Mouse (Mus musculus) ovary, postnatal 14 days (tissue): Measurements from ENCODE around the gene Parg.
"Not testable (repeated sequence)": the region's sequence is repeated elsewhere in the genome, so short reads cannot be mapped to it uniquely, and the experiment has no call there.

Source experiments
- DNase-seq: peaks from one replicate; pipeline ENCODE4 v3.0.0; 2022; ENCODE audit warnings: low spot score

Gene Parg

DNA sequence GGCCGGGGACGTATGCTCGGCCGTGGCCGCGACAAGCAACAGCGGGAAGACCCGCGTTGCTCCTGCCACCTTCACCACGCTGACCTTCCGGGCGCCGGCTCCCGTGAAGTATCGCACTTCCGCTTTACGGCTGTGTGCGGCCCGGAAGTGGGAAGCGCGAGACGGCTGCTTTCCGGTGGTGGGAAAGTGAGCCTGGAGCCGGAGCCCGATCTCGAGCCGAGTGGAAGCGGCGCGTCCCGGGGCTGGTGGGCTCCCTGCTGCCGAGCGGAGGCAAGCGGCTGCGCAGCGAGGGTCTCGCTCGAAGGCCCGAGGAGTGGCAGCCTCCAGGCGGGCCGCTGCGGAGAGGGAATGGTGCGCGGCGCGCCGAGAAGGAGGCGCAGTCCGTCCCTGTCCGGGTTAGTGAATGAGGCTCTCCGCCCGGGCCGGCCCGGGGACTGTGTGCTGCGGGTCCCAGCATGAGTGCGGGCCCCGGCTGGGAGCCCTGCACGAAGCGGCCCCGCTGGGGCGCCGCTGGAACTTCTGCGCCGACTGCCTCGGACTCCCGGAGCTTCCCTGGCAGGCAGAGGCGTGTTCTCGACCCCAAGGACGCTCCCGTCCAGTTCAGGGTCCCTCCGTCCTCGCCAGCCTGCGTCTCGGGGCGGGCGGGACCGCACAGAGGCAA, at the start of gene Parg, which contains the start of gene Timm23:
Gene Parg, plus strand, starts transcription at position 159 of the 661 bp plus-strand sequence.
Gene Timm23, minus strand, starts transcription at position 108 of the 661 bp plus-strand sequence.
- peak; percentile 75 for DNase-seq

DNA sequence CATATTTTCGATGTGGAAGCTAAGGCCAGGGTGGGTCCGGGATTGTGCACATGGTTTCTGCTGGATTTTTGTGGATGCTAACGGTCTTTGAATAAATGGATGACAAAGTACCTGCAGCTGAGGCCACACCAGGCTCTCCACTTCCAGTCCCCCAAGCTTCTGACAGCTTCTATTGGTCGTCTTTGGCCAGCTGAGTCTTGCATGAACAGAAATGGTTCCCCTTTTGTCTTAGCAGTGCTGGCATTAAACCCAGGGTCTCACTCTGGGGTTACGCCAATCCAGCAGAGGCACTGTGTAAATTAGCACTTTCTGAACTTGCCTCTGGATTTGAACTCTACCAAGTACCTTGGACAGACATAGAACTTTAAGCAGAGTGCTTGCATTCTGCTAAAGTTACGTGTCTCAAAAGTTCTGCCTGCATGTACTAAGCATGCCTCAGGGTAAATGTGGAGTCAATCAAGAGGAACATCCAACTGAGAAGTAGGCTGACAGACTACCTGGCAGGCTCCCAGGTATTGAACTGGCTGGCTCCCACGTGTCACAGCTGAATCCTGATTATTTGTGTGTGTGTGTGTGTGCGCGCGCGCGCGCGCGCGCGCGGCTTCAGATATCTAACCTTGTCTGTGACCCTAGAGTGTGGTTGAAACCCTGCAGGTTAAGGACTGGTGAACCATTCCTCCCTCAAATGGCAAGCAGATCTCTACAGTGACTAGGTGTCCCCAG, 49.3 kb upstream of the Parg start:
- no peak for DNase-seq

DNA sequence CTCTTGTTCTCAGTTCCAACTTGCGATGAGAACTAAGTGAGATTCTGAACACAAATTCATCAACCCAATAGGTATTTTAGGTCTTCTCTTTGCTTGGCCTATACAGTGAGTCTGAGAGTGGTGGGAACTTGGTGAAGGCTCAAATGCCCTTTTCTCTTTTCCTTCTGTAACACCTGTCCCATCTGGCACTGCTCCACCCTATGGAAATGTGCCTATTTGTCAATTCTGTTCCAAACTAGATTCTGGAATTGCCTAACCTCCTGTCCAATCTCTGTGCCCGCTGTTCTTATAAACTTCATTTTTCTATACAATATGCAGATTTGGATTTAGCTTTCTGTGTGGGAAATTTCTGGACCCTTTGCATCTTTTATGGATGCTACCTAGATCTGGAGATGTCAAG, 48.6 kb upstream of the Parg start:
- no peak for DNase-seq

DNA sequence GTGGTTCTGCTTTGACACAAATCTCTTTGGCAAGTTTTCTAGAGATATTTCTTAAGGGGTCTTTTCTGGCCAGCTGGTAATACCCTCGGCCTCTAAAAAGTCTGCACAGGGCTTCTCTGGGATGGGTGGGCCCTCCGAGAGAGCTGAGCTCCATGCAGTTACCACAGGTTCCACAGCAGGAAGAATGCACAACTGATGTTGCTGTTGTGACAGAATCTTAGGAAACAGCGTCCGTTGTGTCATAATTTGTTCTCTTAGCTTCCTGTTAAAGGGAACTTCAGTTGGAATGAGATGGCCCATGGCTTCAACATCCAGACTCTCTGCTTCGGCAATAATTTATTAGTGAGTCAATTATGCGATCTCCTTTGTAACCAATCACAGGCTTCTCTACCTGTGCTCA, 47.0 kb upstream of the Parg start:
- DNase-seq, result no peak

DNA sequence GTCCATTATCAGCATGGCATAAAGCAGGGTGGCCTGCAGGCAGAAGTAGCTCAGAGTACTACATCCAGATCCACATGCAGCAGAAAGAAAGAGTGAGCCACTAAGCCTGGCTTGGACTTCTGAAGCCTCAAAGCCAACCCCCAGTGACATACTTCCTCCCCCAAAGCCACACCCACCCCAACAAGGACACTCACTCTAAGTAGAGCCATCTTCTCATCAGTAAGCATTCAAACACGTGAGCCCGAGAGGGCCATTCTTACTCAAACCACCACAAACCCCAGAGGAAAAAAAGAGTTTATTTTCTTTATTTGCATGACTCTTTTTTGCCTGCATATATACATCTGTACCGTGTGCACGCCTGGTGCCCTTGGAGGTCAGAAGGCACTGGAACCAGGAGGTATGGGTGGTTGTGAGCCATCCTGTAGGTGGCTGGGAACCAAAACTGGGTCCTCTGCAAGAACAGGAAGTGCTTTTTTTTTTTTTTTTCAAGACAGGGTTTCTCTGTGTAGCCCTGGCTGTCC, 42.5 kb upstream of the Parg start:
- no peak for DNase-seq

DNA sequence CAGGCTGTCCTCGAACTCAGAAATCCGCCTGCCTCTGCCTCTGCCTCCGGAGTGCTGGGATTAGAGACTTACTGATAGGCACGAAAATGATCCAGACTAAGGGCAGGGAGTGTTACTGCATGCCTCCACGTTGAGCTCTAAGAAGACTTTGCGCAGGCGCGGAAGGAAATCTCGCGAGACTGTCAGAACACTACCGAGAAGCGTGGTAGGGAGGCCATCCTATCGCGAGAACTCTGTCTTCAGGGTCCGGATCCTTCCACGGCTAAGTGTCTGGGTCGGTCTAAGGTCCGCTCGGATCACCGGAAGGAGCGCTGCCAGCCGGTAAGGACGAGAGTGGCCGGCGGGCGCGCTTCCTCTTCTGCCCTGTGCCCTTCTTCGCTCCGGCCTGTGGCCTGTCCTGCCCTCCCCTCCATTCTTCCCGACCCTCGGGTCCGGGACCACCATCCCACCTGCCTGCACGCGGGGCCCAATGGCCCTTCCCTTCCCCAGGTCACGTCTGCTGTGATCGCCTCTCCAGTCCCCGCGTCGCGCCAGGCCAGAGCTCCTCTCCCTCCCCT, 42.0 kb upstream of the Parg start, which contains the start of gene Ncoa4:
Gene Ncoa4, plus strand, starts transcription at position 176 of the 557 bp plus-strand sequence.
- DNase-seq, result peak; percentile 97

DNA sequence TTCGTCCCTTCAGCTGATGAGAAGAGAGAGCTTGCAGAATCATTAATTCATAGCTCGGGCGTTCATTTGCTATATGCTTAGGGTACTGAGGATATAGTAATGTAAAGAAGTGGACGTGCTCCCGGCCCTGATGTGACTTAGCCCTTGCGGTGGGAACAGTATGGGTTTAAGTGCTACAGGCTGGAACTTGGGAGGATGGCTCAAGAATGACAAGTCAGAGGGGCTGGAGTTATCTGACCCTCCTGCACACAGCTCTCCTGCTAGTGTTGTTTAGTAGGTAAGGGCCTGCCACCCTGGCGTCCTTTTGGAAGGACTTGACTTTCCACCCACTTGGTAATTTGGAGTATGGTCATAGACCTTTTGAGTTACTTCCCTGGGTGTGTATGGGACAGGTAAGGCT, 41.2 kb upstream of the Parg start:
- no peak for DNase-seq

DNA sequence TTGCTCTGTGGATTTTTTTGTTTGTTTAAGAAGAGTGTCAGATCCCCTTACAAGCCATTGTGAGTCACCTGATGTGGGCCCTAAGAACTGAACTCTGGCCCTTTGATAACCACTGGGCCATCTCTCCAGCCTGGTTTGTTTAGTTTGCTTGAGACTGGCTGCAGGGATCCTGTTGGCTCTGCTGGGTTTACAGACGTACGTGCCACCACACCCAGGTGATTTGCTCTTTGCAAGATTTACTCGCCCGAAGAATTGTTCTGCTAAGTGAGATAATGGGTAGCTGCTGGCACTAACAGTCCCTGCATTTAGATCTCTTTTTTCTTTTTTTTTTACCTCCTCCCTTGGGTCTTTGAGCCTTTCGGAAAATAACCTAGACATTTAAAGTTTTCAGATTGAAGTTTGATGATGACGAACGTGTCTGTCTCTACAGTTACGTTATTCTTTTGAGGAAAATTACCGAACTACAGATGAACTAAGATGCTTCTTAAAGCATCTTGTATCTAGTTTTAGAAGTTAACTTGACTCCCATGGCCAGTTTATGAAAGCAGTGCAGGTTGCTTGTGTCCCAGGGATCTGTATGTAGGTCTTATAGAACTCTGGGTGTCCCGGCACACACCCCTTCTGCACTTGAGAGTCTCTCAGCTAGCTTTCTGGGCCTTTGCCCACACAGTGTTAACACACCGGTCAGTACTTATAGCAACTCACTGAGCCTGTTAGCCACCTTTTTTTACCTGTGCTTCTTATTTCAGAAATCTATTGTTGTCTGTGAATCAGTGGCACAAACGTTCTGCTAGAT, 40.5 kb upstream of the Parg start:
- no peak for DNase-seq

DNA sequence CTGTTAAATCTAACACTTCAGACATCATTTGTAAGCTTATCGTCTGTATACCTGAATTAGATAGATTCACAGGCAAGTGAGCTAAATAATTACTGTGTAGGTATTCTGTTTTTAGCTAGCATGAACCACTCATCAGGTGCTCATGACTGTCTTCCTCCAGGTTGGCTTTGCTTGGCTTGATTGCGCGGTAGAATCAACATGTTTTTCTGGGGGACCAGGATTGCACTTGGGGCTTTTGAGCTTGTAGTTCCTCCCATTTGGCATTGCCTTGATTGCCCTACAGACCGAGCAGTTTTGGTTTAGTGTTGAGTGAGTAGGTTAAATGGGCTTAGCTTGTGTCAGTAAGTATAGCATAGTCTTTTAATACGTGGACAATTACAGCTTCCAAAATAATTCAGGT, 39.5 kb upstream of the Parg start:
- DNase-seq, result no peak

DNA sequence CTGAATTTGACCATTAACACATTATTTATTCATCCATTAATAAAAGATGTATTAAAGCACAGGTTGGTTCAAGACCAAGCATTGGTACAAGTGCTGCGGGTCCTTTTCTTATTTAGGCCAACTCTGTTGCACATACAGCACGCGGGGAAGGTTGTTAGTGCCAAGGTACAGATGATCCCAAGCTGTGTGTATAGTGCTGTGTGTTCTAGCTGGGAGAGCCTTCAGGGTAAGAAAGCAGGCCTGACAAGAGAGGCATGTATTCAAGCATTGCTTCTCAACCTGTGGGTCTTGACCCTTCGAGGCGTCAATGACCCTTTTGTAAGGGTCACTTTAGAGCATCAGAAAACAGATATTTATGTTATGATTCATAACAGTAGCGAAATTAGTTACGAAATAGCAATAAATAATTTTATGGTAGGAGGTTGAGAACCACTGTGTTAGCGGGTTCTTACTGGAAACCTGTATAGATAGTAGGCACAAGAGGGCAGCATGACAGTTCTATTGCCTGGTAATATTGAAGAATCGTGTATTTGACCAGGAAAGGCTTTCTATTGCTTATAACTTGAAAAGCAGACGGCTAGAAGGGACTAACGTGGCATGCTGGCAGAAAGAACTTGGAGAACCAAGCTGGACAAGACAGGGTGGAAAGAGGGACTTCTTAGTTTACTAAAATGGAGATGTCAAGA, 38.4 kb upstream of the Parg start:
- no peak for DNase-seq

DNA sequence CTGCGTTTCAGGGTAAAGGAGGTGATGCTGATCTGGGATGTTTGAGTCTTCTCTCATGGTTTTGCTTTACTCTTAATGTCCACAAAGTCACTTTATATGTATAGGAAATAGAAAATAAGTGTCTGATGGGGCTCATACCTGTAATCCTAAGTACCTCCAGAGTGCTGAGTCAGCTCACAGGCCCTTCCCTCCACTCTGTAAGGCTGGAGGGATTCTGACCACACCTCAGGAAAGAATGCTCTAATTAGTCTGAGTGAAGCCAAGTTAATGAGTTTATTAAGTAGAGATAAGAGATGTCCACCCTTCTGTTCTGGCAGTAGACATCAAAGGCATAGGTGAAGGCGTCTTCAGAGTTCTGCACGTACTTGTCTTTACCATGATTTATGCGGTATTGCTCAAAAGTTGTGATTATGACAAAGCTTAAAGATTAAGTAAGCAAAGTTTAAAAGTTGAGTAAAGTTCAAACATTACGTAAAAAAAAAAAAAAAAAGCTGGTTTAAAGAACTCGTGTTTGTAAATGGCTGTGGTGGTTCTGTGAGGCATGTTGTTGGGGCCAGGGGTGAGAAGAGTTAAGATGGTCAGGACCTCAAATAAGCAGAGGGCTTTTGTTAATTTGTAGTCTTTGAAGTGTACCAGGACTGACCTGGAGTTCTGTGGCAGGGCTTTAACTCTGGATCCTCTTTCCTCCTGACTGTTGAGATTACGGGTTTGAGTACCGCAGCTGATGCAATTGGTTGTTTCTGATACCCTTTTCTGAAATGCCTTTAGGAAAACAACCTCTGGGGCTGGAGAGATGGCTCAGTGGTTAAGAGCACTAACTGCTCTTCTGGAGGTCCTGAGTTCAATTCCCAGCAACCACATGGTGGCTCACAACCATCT, 37.3 kb upstream of the Parg start:
- no peak for DNase-seq

DNA sequence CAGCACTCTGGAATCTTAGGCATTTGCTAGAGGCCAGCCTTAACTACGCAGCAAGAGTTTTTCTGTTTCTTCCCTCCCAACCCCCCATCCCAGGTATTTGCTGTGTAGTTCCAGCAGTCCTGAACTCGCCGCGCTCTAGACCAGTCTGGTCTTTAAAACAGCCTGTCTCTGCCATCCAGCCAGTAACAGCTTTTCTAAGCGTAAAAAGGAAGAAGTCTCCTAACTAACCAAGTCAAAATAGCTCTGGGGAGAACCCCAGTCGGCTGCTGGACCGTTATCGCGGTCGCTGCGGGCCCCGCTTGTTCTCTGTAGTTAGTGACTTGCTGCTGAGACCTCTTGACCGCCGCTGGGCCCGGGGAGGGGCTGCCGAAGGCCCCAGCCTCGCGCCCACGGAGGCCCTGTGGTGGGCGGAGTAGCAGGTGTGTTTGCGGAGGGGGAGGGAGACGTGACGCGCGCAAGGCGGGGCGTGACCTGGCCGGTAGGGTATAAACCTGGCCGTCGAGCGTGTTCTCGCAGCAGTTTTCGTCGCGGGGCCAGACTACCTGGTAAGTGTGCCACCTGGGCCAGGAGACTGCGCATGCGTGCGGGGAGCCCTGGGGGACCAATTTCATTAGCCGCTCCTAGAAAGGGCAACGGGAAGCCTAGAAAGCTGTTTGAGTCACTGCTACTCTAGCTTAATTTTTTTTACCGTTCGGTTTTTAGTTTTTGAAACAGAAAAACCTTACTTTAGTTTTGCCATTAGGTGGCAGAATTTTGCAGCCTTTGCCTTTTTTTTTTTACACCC, 36.3 kb upstream of the Parg start:
- peak; percentile 73 for DNase-seq

DNA sequence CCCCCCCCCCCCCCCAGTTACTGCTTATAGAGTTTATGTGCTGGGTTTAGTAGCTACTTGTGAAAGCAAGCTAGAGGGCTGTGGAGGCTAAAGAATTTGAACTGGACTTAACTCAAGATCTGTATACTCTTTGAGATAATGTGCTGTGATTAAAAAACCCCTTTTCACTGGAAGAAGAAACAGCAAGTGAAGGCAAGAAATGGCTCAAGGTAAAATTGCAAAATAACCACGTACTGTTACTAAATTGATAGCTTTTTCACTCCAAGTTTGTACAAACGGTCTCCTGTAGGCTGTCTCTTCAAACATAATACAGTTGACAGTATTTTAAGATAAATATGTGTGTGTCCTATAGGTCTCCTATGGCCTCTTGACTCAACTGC, 35.7 kb upstream of the Parg start:
- DNase-seq, result no peak

DNA sequence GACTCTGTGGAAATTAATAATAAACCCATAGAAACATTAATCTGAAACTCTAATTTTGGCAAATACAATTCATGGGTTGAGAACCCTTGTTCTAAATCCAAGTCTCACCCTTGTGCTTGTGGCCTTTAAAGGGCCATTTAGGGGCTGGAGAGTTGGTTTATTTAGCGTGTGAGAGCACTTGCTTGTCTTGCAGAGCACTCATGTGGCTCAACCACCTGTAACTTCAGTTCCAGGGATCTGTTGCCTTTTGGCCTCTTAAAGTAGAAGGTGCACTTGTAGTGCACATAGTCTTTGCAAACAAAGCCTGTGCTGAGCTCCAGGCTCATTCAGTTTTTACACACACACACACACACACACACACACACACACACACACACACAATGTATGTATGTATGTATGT, 34.9 kb upstream of the Parg start:
- no peak for DNase-seq

DNA sequence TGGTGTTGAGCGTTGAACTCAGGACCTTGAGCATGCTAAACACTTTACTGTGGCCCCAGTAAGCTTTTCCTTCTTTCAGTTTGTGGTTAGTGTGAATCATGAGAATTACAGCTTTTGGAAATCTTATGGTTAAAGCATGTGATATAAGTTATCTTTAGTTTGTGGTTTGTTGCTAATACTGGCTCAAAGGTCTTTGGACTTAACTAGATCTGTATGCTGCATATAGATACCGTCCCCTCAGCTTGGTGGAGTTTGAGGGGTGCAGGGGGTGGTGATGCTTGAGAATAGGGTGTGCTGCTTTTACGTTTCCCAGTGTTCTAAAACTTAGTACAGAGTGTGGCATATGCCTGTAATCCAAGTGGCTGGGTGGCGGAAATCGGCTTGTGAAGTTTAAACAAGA, 34.4 kb upstream of the Parg start:
- no peak for DNase-seq

DNA sequence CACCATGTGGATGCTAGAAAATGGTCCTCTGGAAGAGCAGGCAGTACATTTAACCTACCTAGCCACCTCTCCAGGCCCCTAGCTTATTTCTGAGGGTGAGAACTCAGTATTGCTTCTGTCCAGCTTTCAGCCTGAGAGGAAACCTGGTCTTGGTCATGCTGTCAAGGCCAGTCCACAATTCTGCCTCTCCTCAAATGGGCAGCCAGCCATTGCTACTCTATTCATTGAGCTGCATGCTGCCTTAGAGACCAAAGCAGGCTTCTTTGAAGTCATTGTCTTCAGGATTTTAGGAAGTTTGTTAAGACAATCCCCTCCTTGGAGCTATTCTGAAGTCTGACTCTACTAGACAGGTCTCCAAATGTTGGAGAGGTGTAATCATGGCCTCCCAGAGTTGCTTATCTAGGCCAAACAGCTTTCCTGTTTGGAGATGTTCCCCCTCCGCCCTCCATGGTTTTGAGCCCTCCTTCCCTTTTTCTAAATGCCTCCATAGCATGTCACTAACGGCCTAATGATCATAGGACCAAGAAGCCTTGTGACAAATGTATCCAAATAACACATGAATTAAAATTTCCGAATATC, 33.0 kb upstream of the Parg start:
- DNase-seq, result no peak

DNA sequence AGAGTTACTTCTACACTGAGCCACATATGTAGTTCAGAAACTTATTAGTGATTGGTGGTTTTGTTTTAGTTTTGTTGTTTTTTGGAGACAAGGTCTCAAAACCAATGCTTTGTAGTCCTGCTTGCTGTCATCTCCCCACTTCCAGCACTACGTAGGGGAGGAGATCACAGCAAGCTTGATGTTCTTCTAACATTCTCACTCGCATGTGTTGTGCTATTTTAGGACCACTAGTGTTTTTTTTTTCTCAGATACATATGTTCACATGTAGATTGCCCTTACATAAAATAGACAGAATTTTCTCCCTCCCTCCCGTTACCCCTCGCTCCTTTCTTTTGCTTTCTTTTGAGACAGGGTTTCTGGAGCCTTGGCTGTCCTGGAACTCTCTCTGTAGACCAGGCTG, 31.6 kb upstream of the Parg start:
- DNase-seq, result no peak

DNA sequence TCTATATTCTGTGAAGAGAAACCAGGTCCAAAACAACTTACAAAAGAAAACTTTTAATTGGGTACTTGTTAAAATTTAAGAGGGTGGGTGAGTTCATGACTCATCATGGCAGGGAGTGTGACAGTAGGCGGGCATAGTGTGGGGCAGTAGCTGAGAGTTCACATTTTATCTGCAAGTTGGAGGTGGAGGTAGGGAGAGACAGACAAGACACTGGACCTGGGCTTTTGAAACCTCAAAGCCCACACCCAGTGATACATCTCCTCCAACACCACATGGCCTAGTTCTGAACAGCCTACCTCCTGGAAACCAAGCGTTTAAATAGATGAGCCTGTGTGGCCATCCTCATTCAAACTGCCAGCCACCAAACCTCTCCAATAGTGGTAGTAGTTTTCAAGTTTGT, 26.4 kb upstream of the Parg start:
- DNase-seq, result no peak

DNA sequence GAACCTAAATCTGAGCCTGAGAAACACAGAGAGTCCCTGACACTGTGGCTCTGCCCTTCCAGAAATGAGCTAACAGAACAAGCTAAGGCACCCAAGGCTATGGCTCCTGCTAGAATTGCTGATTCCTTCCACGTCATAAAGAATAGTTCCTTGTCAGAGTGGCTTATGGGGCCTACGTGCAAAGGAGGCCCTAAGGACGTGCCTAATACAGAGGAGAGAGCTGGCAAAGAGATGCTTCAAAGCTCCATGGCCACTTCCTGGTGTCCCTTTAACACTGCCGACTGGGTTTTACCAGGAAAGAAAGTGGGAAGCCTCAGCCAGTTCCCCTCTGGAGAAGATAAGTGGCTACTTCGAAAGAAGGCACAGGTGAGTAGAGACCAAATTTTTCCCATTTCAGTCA, 25.2 kb upstream of the Parg start:
- not testable (repeated sequence) for DNase-seq
